9 mouse cellular contexts compared by ENCODE assay signal in the genomic region with DNA sequence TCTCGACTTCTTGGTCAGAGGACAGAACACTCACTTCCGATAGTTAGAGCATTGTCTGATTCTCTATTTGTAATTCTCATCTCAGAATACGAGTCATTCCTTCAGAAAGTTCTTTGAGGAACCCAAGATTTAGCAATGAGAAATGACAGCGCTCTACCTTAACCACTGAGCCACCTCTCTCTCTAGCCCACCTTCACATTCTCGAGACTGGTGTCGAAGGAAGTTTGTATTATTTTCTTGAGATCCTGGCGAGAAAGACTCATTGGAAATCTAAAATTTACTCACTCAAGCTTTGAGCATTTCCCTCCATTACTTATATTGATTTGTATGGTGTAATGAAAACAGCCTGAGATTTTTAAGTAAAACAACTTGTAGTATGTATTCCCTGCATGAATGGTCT. TPM values are rescaled to one million over a fixed set of nuclear protein-coding genes. Genes with fewer than 3 reads are reported as not detected.
A peak's percentile ranks its signal among the peaks of the same experiment; 100 is the strongest.
DNase-seq lines count a peak whose midpoint lies in the region; ATAC-seq and TF ChIP-seq lines count a peak whose summit lies in the region.
"Had no signal": no experiment of that assay in that cellular context is flagged by ENCODE, and none has a peak within 500 bp of the region (broad histone marks: within the 10 kb centered on the region; RNA-seq: fewer than 3 reads in every experiment).

No protein-coding gene starts in this region.

- no peak for TF ChIP-seq POLR2A in MEL (IDR thresholded peaks at IDR 0.05; ENCODE audit: control insufficient read depth in 1 of 2, insufficient read depth in 1 of 2, low read depth in 1 of 2, low read length in 2 of 2, poor library complexity in 1 of 2)

- H3K27me3 ChIP-seq in heart, embryonic 10.5 days (ENCODE audit: insufficient read depth, poor library complexity, severe bottlenecking), result no peaks in the 10 kb centered on the region
- H3K27me3 ChIP-seq in MEL (ENCODE audit: control insufficient read depth in 1 of 2, insufficient read depth in 2 of 2, low read length in 2 of 2), result no peaks in the 10 kb centered on the region
- no peaks in the 10 kb centered on the region for H3K27me3 ChIP-seq in hindbrain, embryonic 15.5 days
- H3K27me3 ChIP-seq in midbrain, embryonic 11.5 days (ENCODE audit: control insufficient read depth, insufficient read depth, low read length), result no peaks in the 10 kb centered on the region

- H3K4me3 ChIP-seq in heart, embryonic 10.5 days, result peak overlapping the region; percentile 85; the same call in 1 of the 2 replicates
- H3K4me3 ChIP-seq in MEL (ENCODE audit: control insufficient read depth in 1 of 2, insufficient read depth in 1 of 2, low read depth in 2 of 2, low read length in 2 of 2), result peak overlapping the region in 1 of 2 experiments; percentile 94; a peak in 1 of 4 replicates
- peak overlapping the region; percentile 69; the same call in 1 of the 2 replicates for H3K4me3 ChIP-seq in hindbrain, embryonic 15.5 days
- no peak overlapping the region for H3K4me3 ChIP-seq in midbrain, embryonic 11.5 days (ENCODE audit: low read depth, low read length)

- peaks cover 20% of the 10 kb centered on the region for H3K79me2 ChIP-seq in MEL (ENCODE audit: control insufficient read depth, insufficient read depth, low read length, poor library complexity)

- no peak for ATAC-seq in hindbrain, embryonic 15.5 days (ENCODE audit: low FRiP score, low read depth)
- ATAC-seq in midbrain, embryonic 11.5 days (ENCODE audit: low FRiP score), result no peak

- H3K9me3 ChIP-seq in heart, embryonic 10.5 days, result no peaks in the 10 kb centered on the region
- no peaks in the 10 kb centered on the region for H3K9me3 ChIP-seq in MEL (replicated peaks; ENCODE audit: insufficient read depth, low read length)
- no peaks in the 10 kb centered on the region for H3K9me3 ChIP-seq in hindbrain, embryonic 15.5 days
- no peaks in the 10 kb centered on the region for H3K9me3 ChIP-seq in midbrain, embryonic 11.5 days (ENCODE audit: control insufficient read depth, low read length)

- peaks cover 25% of the 10 kb centered on the region for H3K36me3 ChIP-seq in heart, embryonic 10.5 days
- peaks cover 6 to 12% of the 10 kb centered on the region in 2 experiments for H3K36me3 ChIP-seq in MEL (ENCODE audit: control insufficient read depth in 1 of 2, insufficient read depth in 2 of 2, low read length in 2 of 2)
- peaks cover 15% of the 10 kb centered on the region for H3K36me3 ChIP-seq in hindbrain, embryonic 15.5 days
- 0 out of 2 replicates have a peak, but pooled peaks cover 3% of the 10 kb centered on the region for H3K36me3 ChIP-seq in midbrain, embryonic 11.5 days (ENCODE audit: control insufficient read depth, insufficient read depth, low read length)

- H3K4me2 ChIP-seq in hindbrain, embryonic 15.5 days, result peak overlapping the region; percentile 56
- peak overlapping the region; percentile 63; the same call in 1 of the 2 replicates for H3K4me2 ChIP-seq in midbrain, embryonic 11.5 days

- 0 out of 2 replicates have a peak overlapping the region, but pooled peaks have one; percentile 11 for H3K9ac ChIP-seq in MEL (ENCODE audit: control insufficient read depth, low read depth, low read length, poor library complexity, severe bottlenecking)
- peak overlapping the region; percentile 64; the same call in 1 of the 2 replicates for H3K9ac ChIP-seq in hindbrain, embryonic 15.5 days
- peak overlapping the region; percentile 20; the same call in 1 of the 2 replicates for H3K9ac ChIP-seq in midbrain, embryonic 11.5 days (ENCODE audit: low read length)

- TF ChIP-seq EP300 in MEL (IDR thresholded peaks at IDR 0.05; ENCODE audit: low read depth in 1 of 2, low read length in 2 of 2), result no peak

- DNase-seq in heart, embryonic 10.5 days (ENCODE audit: low spot score), result no peak
- no peak for DNase-seq in heart, postnatal 10 days
- no peak for DNase-seq in MEL (ENCODE audit: low read depth, low spot score)
- no peak for DNase-seq in midbrain, embryonic 11.5 days (ENCODE audit: low spot score, missing footprints)
- DNase-seq in right cerebral cortex, adult 18-20 months, result no peak
- DNase-seq in right cerebral cortex, postnatal 4 days, result no peak
- DNase-seq in retina, postnatal 1 day, result no peak
- DNase-seq: cerebellum, adult 9-10 months had no signal

- TF ChIP-seq CTCF in MEL (IDR thresholded peaks at IDR 0.05 in 2 of 3, conservative IDR thresholded peaks at IDR 0.05 in 1 of 3; ENCODE audit: control insufficient read depth in 1 of 3, insufficient read depth in 1 of 3, low read depth in 2 of 3, low read length in 3 of 3, poor library complexity in 1 of 3, severe bottlenecking in 1 of 3), result no peak

- WGBS in heart, embryonic 10.5 days, result 90% methylated on average over 7 of the region's 7 CpGs
- WGBS in hindbrain, embryonic 15.5 days, result 88% methylated on average over 7 of the region's 7 CpGs
- 90% methylated on average over 7 of the region's 7 CpGs for WGBS in midbrain, embryonic 11.5 days

- H3K27ac ChIP-seq in heart, embryonic 10.5 days, result no peak overlapping the region
- no peak overlapping the region for H3K27ac ChIP-seq in MEL (ENCODE audit: control insufficient read depth, low read depth, low read length)
- no peak overlapping the region for H3K27ac ChIP-seq in hindbrain, embryonic 15.5 days (replicated peaks)
- no peak overlapping the region for H3K27ac ChIP-seq in midbrain, embryonic 11.5 days (ENCODE audit: low read depth, low read length)

- intact Hi-C loops in heart, postnatal 10 days (cut with DNase I), result no loop called here

- TF ChIP-seq RAD21 in MEL (IDR thresholded peaks at IDR 0.05; ENCODE audit: low read depth, low read length), result no peak

- peaks cover 13% of the 10 kb centered on the region for H3K4me1 ChIP-seq in heart, embryonic 10.5 days
- H3K4me1 ChIP-seq in MEL (ENCODE audit: control insufficient read depth in 1 of 2, insufficient read depth in 2 of 2, low read length in 2 of 2), result peaks cover 0 to 9% of the 10 kb centered on the region in 2 experiments; a peak in 2 of 4 replicates
- peaks cover 19% of the 10 kb centered on the region for H3K4me1 ChIP-seq in hindbrain, embryonic 15.5 days (replicated peaks)
- H3K4me1 ChIP-seq in midbrain, embryonic 11.5 days (ENCODE audit: control insufficient read depth, insufficient read depth, low read length), result peaks cover 15% of the 10 kb centered on the region

TF ChIP-seq in MEL, 35 proteins besides CTCF, POLR2A, EP300 and RAD21:
- TF ChIP-seq CHD1 (IDR thresholded peaks at IDR 0.05; ENCODE audit: low read depth, low read length) (no peak), CHD2 (IDR thresholded peaks at IDR 0.05; ENCODE audit: low read length) (no peak), MAX (IDR thresholded peaks at IDR 0.05; ENCODE audit: low read length) (no peak), HCFC1 (IDR thresholded peaks at IDR 0.05; ENCODE audit: low read depth, low read length) (no peak), MEF2A (IDR thresholded peaks at IDR 0.05; ENCODE audit: extremely low read depth, insufficient replicate concordance, low read depth, low read length, poor library complexity, severe bottlenecking) (no peak), MYC (IDR thresholded peaks at IDR 0.05; ENCODE audit: low read depth, low read length) (no peak), E2F4 (IDR thresholded peaks at IDR 0.05; ENCODE audit: borderline replicate concordance, low read depth, low read length) (no peak), ZKSCAN1 (IDR thresholded peaks at IDR 0.05; ENCODE audit: low read depth, low read length) (no peak), NELFE (IDR thresholded peaks at IDR 0.05; ENCODE audit: low read depth, low read length) (no peak), MAZ (IDR thresholded peaks at IDR 0.05; ENCODE audit: low read depth, low read length) (no peak)

RNA-seq across cellular contexts. Expression of gene Mettl14, which starts 1.5 kb away (rescaled TPM):
- polyA plus RNA-seq in heart, embryonic 10.5 days (2016; fragmentation: Nextera tagmentation; extraction: Ambion mirVana), result 22.6 and 23.5 TPM in 2 replicates
- 10 to 100 TPM; 10.8 to 16.7 TPM for total RNA-seq in heart, postnatal 10 days (2021)
- 8.5 and 9.0 TPM in 2 replicates for total RNA-seq in MEL (2012; rRNA removed)
- 10 to 100 TPM in 1 of 2 experiments, not detected in 1; 18.8 TPM for polyA plus RNA-seq in MEL (2012; ENCODE audit: insufficient read depth in 1 of 2, insufficient read length in 2 of 2, low read depth in 1 of 2, low replicate concordance in 2 of 2, missing spikeins in 1 of 2)
- 21.6 and 23.3 TPM in 2 replicates for polyA plus RNA-seq in hindbrain, embryonic 15.5 days (2015; fragmentation: Nextera tagmentation; extraction: Ambion mirVana)
- polyA plus RNA-seq in midbrain, embryonic 11.5 days (2014; fragmentation: Nextera tagmentation; extraction: Ambion mirVana), result 34.8 and 37.1 TPM in 2 replicates

Comparison
In these comparisons a context has a peak if more than half of its experiments do, and no peak if none do; other contexts are left out.
1. H3K9ac ChIP-seq: peak in every context shown above with its lines; median percentile 64 in hindbrain, embryonic 15.5 days; 20 in midbrain, embryonic 11.5 days; 11 in MEL.